Mouse (Mus musculus) macrophage (primary cell): ENCODE measurements around the gene Tssc4. TPM values are rescaled to one million over a fixed set of nuclear protein-coding genes. Genes with fewer than 3 reads are reported as not detected.

Experiments used
- H3K27ac ChIP-seq: fragments of 350-480 bp; formaldehyde crosslinking; 2 replicates; pipeline ENCODE4 v1.9.0; 2021
- H3K36me3 ChIP-seq: fragments of 350-480 bp; formaldehyde crosslinking; 2 replicates; pipeline ENCODE4 v1.9.0; 2021; ENCODE audit errors: inconsistent target
- H3K4me3 ChIP-seq: fragments of 350-480 bp; formaldehyde crosslinking; 2 replicates; pipeline ENCODE4 v1.9.0; 2021; ENCODE audit errors: inconsistent target
- H3K79me2 ChIP-seq: fragments of 350-480 bp; formaldehyde crosslinking; 2 replicates; pipeline ENCODE4 v1.9.0; 2021; ENCODE audit errors: inconsistent target
- WGBS: methylation state at CpG from one replicate; pipeline ENCODE4 v1.1.7; 2026; ENCODE audit warnings: inconsistent platforms; ENCODE audit not compliant: missing documents; 5-methylcytosine and 5-hydroxymethylcytosine counted together
- polyA plus RNA-seq: library from polyadenylated mRNA; stranded (reverse); fragments of 250-400 nt; gene quantifications from 3 replicates; pipeline ENCODE4 v1.2.4, GENCODE M21; 2018; ENCODE audit warnings: inconsistent platforms

The Tssc4 gene
- polyA plus RNA-seq, 1 experiment from 2014 or later = 11.1 TPM

DNA sequence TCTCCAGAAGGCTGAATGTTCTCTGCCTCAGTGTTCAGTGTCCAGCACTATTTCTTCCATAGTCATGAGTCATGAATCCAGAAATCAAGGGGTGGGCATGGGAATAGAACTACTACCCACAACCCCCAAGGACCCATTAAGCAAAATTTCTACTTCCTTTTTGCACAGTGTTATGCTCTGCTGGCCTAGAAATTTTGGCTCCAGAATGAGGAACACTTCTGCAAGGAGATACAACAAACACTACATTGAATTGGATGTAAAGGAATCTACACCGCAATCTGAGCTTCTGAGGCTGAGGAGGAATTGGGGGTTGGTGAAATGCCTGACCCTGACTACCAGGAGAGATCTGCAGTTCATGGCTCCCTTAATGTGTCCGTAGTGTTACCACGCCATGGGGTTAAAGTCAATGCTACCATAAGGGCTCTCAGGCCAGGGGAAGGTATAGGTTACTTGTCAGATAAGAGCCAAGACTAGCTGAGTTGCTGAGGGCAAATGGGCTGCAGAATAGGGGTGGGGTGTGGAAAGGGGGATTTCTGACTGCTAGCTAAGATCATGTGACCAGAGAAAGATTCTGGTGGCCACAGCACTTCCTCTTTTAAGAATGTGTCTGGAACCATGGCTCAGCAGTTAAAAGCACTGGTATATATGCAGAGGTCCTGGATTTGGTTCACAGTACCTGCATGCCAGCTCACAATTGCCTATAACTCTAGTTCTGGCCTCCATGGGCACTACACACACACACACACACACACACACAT is 30.7 kb upstream of the Tssc4 start:
- no peaks in the 10 kb centered on the region for H3K36me3 ChIP-seq
- H3K79me2 ChIP-seq = no peaks in the 10 kb centered on the region
- H3K27ac ChIP-seq = peak overlapping the region; percentile 95
- H3K4me3 ChIP-seq = no peak overlapping the region
- WGBS = 25% methylated on average over 3 of the region's 3 CpGs

DNA sequence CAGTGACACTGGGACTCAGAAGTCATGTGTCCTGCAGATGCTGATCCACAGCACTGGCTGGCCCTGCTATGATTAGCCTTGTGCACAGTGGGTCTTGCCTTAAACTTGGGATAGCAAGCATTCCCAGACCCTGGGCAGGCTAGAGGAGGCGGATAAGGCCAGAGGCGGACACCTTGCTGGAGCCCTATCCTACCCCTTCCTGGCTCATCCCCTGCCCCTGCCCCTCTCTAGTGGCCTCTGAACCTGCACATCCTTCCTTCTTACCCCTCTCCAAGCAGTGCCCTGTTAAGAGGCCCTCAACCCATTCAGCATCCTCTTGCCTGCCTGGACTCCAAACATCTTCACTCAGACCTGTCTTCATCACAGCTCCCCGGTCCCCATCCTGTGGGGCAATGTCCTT is 28.5 kb upstream of the Tssc4 start:
- no peak overlapping the region for H3K4me3 ChIP-seq
- 98% methylated on average over 3 of the region's 3 CpGs for WGBS
- no peaks in the 10 kb centered on the region for H3K79me2 ChIP-seq
- no peak overlapping the region for H3K27ac ChIP-seq
- no peaks in the 10 kb centered on the region for H3K36me3 ChIP-seq

DNA sequence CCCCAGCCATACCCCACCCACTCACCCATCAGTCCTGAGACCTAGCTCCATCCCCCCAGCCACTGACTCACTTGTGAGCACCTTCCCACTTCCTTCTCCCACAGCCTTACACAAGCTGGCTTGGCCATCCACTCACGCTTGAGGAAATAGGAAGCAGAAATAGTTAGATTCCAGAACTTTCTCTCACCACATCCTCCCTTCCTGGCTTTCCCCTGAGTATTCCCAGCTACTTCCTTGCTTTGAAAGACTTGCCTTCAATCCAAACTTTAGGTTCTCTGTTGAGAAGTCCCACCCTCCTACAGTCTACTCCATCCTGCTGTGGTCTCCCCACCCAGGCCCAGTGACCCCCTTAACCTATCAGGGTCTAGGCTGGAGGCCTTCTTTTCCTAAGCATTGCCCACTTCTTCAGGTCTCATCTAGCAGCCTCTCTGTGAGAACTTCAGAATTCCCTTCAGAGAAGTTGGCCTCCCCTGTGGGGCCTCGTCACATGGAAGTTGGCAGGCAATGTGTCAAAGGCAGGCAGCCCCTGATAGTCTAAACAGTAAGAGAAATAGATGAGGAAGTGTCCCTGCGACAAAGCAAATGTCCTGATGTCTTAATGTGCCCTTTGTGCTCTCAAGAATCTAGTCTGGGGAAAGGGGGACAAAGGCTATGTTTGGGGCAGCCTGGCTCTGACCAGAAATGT is 27.8 kb upstream of the Tssc4 start:
- H3K27ac ChIP-seq = no peak overlapping the region
- no peaks in the 10 kb centered on the region for H3K79me2 ChIP-seq
- H3K4me3 ChIP-seq = no peak overlapping the region
- no peaks in the 10 kb centered on the region for H3K36me3 ChIP-seq
- 52% methylated on average over 3 of the region's 3 CpGs for WGBS

DNA sequence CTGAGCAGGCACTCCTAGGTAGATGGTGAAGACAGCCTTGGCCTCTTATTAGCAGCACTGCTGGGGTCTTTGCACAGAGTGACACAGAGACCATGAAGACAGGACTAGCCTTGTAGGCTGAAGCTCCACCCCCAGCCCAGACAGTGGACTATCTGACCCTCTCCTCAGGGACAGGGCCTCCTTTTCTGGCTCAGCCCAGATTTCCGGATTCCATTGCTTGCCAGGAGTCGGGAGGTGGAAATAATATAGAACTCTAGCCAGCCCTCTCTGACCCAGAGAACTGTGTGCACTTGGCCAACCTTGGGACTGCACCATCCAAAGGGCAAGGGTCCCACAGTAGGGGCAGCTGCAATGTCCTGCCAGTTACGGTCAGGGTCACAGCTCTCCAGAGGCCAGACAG is 27.0 kb upstream of the Tssc4 start:
- WGBS = 96% methylated on average over 3 of the region's 3 CpGs
- Histone ChIP-seq H3K4me3 (no peak overlapping the region), H3K36me3 (no peaks in the 10 kb centered on the region), H3K79me2 (no peaks in the 10 kb centered on the region), H3K27ac (peak overlapping the region; percentile 52)

DNA sequence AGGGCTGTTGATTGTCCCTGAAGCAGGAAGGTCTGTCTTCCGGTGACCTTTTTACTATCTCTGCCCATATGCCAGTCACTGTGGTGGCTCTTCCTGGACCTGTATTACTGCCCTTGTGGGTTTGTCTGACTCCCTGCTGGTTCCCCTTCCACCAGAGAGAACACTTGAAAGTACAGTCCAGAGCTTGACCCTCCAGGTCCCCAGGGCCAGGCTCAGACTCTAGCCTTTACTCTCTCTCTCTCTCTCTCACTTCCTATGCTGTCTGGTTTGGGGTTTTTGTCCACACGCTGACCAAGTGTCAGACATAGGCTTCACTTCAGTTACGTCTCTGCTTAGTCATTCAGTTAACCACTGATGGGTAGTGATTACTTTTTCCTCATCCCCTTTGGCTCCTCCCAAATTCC is 26.1 kb upstream of the Tssc4 start:
- H3K27ac ChIP-seq = peak overlapping the region; percentile 52
- 31% methylated on average over 3 of the region's 3 CpGs for WGBS
- H3K4me3 ChIP-seq = no peak overlapping the region
- no peaks in the 10 kb centered on the region for H3K79me2 ChIP-seq
- H3K36me3 ChIP-seq = no peaks in the 10 kb centered on the region

DNA sequence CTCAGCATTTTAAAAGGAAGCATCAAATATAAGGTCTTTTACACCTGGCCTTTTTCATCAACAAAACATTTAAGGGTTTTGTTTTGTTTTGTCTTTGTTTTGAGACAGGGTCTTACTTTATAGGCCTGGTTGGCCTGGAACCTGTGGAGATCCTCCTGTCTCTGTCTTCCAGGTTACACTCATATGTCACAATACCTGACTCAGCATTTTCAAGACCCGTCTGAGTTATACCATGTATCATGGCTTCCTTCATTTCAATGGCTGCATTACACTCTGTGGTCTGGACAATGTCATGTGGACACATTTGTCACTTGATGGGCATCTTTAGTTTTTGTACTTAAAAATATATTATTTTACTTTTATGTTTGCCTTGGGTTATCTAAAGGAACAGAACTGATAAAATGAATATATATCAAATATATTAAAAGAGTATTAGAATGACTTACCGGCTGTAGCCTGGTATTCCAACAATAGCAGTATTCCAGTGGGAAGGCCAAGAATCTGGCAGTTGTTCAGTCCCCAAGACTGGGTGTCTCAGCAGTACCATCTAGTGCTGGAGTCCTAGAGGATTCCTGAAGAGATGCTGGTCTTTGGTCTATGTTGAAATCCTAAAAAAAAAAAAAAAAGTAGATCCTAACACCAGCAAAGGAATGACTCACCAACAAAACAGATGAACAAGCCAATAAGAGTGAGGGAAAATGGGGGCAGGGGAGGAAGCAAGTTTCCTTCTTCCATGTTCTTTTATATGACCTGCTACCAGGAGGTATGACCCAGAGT is 24.8 kb upstream of the Tssc4 start:
- H3K36me3 ChIP-seq = no peaks in the 10 kb centered on the region
- WGBS = 79% methylated on average over 2 of the region's 2 CpGs

DNA sequence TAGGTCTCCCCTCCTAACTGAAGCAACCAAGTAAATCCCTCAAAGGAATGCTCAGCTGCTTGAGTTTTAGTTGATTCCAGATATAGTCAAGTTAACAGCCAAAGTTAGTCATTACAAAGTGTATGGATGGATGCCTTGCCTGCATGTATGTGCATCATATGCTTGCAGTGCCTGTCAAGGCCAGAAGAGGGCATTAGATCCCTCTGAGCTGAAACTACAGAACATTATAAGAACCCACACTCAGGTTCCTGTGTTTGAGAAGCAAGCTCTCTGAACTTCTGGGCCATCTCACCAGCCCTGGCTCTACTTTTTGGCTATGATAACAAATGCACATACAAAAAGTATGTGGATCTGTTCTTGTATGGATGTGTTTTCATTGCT is 24.2 kb upstream of the Tssc4 start:
- Histone ChIP-seq H3K79me2 (no peaks in the 10 kb centered on the region), H3K4me3 (no peak overlapping the region), H3K36me3 (no peaks in the 10 kb centered on the region), H3K27ac (no peak overlapping the region)

More for the DNA sequence above, 24.8 kb upstream of the Tssc4 start:
- H3K27ac ChIP-seq = no peak overlapping the region
- no peak overlapping the region for H3K4me3 ChIP-seq
- H3K79me2 ChIP-seq = no peaks in the 10 kb centered on the region

DNA sequence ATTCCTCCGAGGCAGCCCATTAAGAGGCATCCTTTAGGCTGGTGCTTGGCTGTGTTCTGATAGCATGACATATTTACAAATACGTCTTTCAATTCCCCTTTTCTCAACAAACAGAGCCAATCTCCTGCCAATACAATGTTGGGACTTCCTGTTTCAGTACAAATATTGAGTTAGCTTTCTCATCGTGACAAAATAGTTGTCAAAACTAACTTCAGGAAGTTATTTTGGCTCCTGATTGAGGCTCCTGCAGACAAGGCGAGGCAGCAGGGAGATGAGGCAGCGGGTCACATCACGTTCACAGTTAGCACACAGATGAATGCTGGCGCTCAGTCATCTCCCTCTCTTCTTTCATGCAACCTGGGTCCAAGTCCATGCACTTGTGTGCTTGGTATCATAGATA is 22.7 kb upstream of the Tssc4 start:
- Histone ChIP-seq H3K36me3 (no peaks in the 10 kb centered on the region), H3K27ac (peak overlapping the region; percentile 15; the same call in 1 of the 2 replicates), H3K4me3 (no peak overlapping the region), H3K79me2 (no peaks in the 10 kb centered on the region)
- 27% methylated on average over 7 of the region's 7 CpGs for WGBS

DNA sequence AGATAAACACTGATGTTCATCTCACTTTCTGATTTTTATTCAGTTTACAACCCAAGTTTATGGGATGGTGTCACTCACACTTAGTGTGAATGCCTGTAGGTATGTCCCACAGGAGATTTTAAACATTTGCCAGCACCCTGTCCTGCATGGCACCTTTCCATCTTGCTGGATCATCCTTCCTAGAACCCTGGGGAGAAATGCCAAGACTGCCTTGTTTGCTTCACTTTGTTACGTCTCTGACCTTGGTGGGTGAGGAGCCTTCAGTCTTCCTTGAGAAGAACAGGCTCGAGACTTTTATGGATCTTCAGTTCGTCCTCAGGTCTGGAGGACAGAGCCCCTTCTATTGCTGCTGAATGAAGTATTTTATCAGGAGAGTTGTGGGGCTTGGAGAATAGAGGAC is 19.7 kb upstream of the Tssc4 start:
- Histone ChIP-seq H3K36me3 (no peaks in the 10 kb centered on the region), H3K79me2 (peaks cover 12% of the 10 kb centered on the region), H3K27ac (no peak overlapping the region), H3K4me3 (no peak overlapping the region)
- 97% methylated on average over 3 of the region's 3 CpGs for WGBS

DNA sequence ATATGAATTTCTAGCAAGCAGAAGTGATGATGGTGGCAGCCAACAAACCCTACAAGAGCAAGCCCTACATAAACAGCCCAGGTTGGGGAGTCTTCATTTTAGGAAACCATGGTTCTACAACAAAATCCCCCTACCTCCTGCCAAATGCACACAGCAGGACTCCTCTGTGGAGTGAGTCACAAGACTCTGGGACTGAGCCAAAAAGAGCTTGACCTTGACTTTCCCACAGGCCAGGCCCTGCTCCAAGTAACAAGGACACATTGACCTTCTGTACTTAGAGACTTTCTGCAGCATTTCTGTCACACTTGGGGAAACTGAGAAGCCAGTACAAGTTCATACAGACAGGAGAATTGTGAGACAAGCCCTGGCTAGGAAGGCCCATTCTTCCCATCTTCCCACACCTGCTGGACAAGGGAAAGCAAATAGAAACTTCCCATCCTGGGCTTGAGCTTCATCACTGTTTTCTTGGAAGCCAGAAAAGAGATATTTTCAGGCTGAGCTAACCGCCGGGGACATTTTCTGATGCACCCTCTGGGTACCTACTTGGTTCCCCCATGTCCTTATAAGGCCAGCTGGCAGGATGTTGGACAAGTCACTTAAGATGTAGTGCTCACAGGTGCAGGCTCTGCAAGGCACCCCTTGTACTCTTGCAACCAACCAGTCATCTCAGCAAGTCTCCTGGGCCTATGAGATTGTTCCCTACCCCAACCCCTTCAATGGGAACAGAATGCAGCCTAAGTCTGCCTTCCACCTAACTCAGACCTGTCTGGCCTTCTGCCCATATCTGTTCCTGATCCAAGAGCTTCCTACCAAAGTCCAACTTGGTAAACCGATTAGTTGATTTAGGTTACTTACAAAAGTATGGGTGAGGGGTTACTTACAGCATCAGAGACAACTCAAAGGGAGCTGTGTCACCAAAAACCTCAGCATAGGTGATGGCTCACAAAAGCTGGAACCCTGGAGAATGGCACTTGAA is 18.9 kb upstream of the Tssc4 start:
- no peak overlapping the region for H3K27ac ChIP-seq
- no peaks in the 10 kb centered on the region for H3K36me3 ChIP-seq
- WGBS = 96% methylated on average over 3 of the region's 3 CpGs
- peaks cover 20% of the 10 kb centered on the region for H3K79me2 ChIP-seq
- H3K4me3 ChIP-seq = no peak overlapping the region

DNA sequence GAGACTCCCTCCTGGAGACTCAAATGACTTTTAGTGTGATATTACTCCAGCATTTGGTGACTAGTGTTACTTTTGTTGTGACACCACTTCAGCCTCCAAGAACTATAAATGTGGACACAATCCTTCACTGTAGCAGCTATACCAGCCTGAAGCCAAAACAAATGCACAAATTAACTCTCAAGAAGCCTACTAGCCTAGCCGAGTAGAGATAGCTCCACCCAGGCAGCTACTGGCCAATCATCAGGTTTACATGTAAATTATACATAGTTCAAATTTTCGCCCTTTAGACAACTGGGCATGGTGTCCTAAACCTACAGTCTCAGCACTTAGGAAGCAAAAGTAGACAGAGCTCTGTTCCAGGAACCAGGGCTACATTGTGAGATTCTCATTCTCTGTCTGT is 17.7 kb upstream of the Tssc4 start:
- Histone ChIP-seq H3K36me3 (no peaks in the 10 kb centered on the region), H3K79me2 (peaks cover 32% of the 10 kb centered on the region), H3K4me3 (no peak overlapping the region), H3K27ac (no peak overlapping the region)
- WGBS = 73% methylated on average over 2 of the region's 2 CpGs

DNA sequence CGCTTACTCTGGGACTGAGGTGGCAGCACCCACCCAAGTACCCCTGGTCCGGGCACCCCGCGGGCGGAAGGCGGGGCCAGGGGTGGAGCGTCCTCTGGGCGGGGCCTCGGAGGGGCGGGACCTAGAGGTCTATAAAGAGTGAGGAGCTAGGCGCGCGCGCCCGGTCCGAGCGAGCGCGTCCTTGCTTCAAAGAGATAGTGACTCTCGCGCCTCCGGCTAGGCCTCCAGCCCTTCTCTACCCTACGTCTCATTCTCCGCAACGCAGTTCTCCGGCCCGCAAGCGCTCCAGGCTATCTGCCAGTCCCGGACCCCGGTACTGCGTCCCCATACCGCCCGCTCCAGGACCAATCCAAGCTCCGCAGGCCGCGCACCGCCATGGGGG is 16.4 kb upstream of the Tssc4 start, which contains the start of gene Cd81:
Gene Cd81, plus strand, starts transcription at position 114 of the 382 bp plus-strand sequence.
- Histone ChIP-seq H3K79me2 (peaks cover 45% of the 10 kb centered on the region), H3K4me3 (peak within 1 kb of the TSS; percentile 69), H3K27ac (peak within 1 kb of the TSS; percentile 61), H3K36me3 (no peaks in the 10 kb centered on the region)
- WGBS = 1% methylated on average over 37 of the region's 37 CpGs

DNA sequence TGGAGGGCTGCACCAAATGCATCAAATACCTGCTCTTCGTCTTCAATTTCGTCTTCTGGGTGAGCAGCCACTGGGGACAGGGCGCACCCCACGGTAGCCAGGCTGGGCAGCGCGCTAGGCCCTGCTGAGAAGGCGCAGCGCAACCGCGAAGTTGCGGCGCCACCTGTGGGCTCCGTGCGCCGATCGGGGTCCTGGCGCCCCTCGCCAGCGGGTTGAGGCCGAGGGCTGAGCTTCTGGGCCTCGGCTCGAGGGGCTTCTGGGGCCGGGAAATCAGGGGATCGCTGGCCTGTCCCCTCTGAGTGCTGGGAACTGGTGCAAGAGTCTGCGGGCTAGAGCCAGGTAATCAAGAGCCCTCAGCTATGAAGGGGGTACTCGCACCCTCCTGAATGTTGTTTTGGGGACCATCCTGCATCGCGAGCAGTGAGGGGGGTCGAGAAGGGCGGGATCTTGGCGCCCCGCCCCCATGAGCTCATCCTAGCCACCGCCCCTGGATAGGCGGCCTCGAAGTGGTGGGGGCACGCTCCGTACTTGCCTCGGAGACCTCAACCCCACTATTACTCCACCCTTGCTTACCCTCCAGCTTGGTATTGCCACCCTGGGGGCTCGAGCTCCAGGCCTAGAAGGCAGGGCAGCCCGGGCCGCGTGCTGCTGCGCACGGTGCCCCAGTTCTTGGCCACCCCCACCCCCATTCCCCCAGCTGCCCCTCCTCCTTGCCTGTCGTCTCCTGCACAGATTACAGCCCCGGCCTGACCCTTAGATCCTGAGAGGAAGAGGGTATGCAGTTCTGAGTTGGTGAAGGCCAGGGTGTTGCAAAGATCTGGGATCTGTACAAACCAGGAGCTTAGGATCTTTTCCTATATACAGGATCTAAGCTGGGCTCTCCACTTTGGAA is 15.8 kb upstream of the Tssc4 start:
- peaks cover 51% of the 10 kb centered on the region for H3K79me2 ChIP-seq
- H3K4me3 ChIP-seq = peak overlapping the region; percentile 69
- H3K27ac ChIP-seq = peak overlapping the region; percentile 61
- no peaks in the 10 kb centered on the region for H3K36me3 ChIP-seq
- 2% methylated on average over 46 of the region's 46 CpGs for WGBS
